Mouse (Mus musculus) heart, postnatal 0 days (tissue): ENCODE measurements around the gene Srms.

Source experiments
- CTCF ChIP-seq: IDR thresholded peaks from 2 replicates; pipeline ENCODE4 v1.5.1; 2016; ENCODE audit warnings: antibody characterized with exemption, control low read depth, low read depth
- EP300 ChIP-seq: IDR thresholded peaks from 2 replicates; pipeline ENCODE4 v1.6.1; 2016; ENCODE audit warnings: antibody characterized with exemption, low read depth

DNA sequence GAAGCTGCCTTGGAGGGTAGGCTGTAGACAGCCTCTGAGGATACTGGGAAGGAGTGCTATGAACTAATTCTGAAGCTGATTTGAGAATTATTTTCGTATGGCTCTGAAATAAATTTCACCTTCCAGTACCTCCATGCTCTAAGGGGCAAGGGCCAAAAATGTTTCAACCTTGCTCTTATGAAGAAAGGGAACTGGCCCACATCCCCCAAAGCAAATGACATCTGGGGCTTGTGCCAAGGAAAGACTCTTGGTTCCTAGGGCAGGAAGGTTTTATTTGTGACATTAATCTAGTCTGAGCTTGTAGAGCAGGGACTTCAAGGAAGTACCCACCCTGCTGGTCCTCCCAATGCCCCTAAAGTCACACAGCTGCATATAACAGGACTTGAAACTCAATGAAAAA is 38.9 kb upstream of the Srms start:
- TF ChIP-seq CTCF (no peak), EP300 (no peak)
